Mouse (Mus musculus): ENCODE data around the gene Pkp4.

- TF ChIP-seq CTCF (IDR thresholded peaks at IDR 0.05; ENCODE audit: extremely low read depth, insufficient read depth, insufficient read length, insufficient replicate concordance) (no peak), POLR2A (IDR thresholded peaks at IDR 0.05; ENCODE audit: low read depth, low read length) (no peak)
These were observed 38.9 kb downstream of the Pkp4 start for GRCm38 (mm10) chr2:59199476-59199976.

All from spleen, adult 2 months (tissue).